Mouse (Mus musculus) MEL (cell line): ENCODE results near the gene Tbx15. TPM values are rescaled to one million over a fixed set of nuclear protein-coding genes. Genes with fewer than 3 reads are reported as not detected.

ENCODE experiments used
- DNase-seq: peaks from one replicate; pipeline ENCODE4 v3.0.0; 2011; ENCODE audit warnings: low read depth, low spot score
- H3K27ac ChIP-seq: 2 replicates; pipeline ENCODE4 v1.5.1; 2012; ENCODE audit warnings: low read depth, mild to moderate bottlenecking, control low read depth, low read length, moderate library complexity; ENCODE audit not compliant: control insufficient read depth
- H3K27me3 ChIP-seq, 2 experiments: fragments of 150-350 bp in 1 of 2; sonication (generic) in 1 of 2; 2 replicates each; pipeline ENCODE4 v1.6.1; 2012; ENCODE audit warnings: low read length in 2 of 2, mild to moderate bottlenecking in 2 of 2, improper control_type of control experiment in 1 of 2, moderate library complexity in 1 of 2; ENCODE audit not compliant: insufficient read depth in 2 of 2, control insufficient read depth in 1 of 2
- H3K36me3 ChIP-seq, 2 experiments: 2 replicates each; pipeline ENCODE4 v1.6.1; 2012 to 2014; ENCODE audit warnings: low read length in 2 of 2, improper control_type of control experiment in 1 of 2, inconsistent platforms in 1 of 2, mild to moderate bottlenecking in 1 of 2; ENCODE audit not compliant: insufficient read depth in 2 of 2, control insufficient read depth in 1 of 2
- H3K4me1 ChIP-seq, 2 experiments: fragments of 150-350 bp in 1 of 2; sonication (generic) in 1 of 2; 2 replicates each; pipeline ENCODE4 v1.6.1; 2012; ENCODE audit warnings: low read length in 2 of 2, improper control_type of control experiment in 1 of 2, mild to moderate bottlenecking in 1 of 2; ENCODE audit not compliant: insufficient read depth in 2 of 2, control insufficient read depth in 1 of 2
- H3K4me3 ChIP-seq, 2 experiments: fragments of 150-350 bp in 1 of 2; sonication (generic) in 1 of 2; 2 replicates each; pipeline ENCODE4 v1.5.1; 2012; ENCODE audit warnings: low read depth in 2 of 2, low read length in 2 of 2, mild to moderate bottlenecking in 2 of 2, moderate library complexity in 2 of 2, control low read depth in 1 of 2, improper control_type of control experiment in 1 of 2; ENCODE audit not compliant: control insufficient read depth in 1 of 2, insufficient read depth in 1 of 2
- H3K79me2 ChIP-seq: 2 replicates; pipeline ENCODE4 v1.6.1; 2012; ENCODE audit warnings: mild to moderate bottlenecking, low read length, moderate library complexity; ENCODE audit not compliant: control insufficient read depth, poor library complexity, insufficient read depth
- H3K9ac ChIP-seq: 2 replicates; pipeline ENCODE4 v1.6.1; 2012; ENCODE audit warnings: low read depth, mild to moderate bottlenecking, control low read depth, low read length, moderate library complexity; ENCODE audit not compliant: control insufficient read depth, poor library complexity, severe bottlenecking
- H3K9me3 ChIP-seq: fragments of 150-350 bp; sonication (generic); replicated peaks from 2 replicates; pipeline ENCODE4 v1.6.1; 2012; ENCODE audit warnings: mild to moderate bottlenecking, low read length, improper control_type of control experiment, moderate library complexity; ENCODE audit not compliant: insufficient read depth
- CHD1 ChIP-seq: IDR thresholded peaks from 2 replicates; pipeline ENCODE4 v1.6.1; 2012; ENCODE audit warnings: low read depth, mild to moderate bottlenecking, inconsistent platforms, low read length, improper control_type of control experiment
- CHD2 ChIP-seq: IDR thresholded peaks from 2 replicates; pipeline ENCODE4 v1.6.1; 2011; ENCODE audit warnings: low read length, improper control_type of control experiment
- CTCF ChIP-seq, 3 experiments: IDR thresholded peaks in 2 of 3; conservative IDR thresholded peaks in 1 of 3; 2 replicates each; pipeline ENCODE4 v1.5.1; 2011 to 2012; ENCODE audit warnings: low read length in 3 of 3, low read depth in 2 of 3, mild to moderate bottlenecking in 2 of 3, improper control_type of control experiment in 1 of 3, inconsistent platforms in 1 of 3, mixed read lengths in 1 of 3, moderate library complexity in 1 of 3; ENCODE audit not compliant: control insufficient read depth in 1 of 3, insufficient read depth in 1 of 3, poor library complexity in 1 of 3, severe bottlenecking in 1 of 3
- E2F4 ChIP-seq: IDR thresholded peaks from 2 replicates; pipeline ENCODE4 v1.6.1; 2011; ENCODE audit warnings: low read depth, low read length, improper control_type of control experiment, borderline replicate concordance
- ELF1 ChIP-seq: IDR thresholded peaks from 2 replicates; pipeline ENCODE4 v1.6.1; 2014; ENCODE audit warnings: low read depth, mild to moderate bottlenecking, inconsistent platforms, low read length, improper control_type of control experiment, moderate library complexity
- ETS1 ChIP-seq: IDR thresholded peaks from 2 replicates; pipeline ENCODE4 v1.6.1; 2012; ENCODE audit warnings: low read depth, mild to moderate bottlenecking, inconsistent platforms, low read length, improper control_type of control experiment, moderate library complexity
- GATA1 ChIP-seq: IDR thresholded peaks from 2 replicates; pipeline ENCODE4 v1.6.1; 2011; ENCODE audit warnings: low read depth, low read length, improper control_type of control experiment
- HCFC1 ChIP-seq: IDR thresholded peaks from 2 replicates; pipeline ENCODE4 v1.6.1; 2012; ENCODE audit warnings: low read depth, mild to moderate bottlenecking, inconsistent platforms, low read length, improper control_type of control experiment, moderate library complexity
- MAX ChIP-seq: IDR thresholded peaks from 2 replicates; pipeline ENCODE4 v1.6.1; 2011; ENCODE audit warnings: low read length, improper control_type of control experiment
- MAZ ChIP-seq: IDR thresholded peaks from 2 replicates; pipeline ENCODE4 v1.6.1; 2012; ENCODE audit warnings: low read depth, mild to moderate bottlenecking, inconsistent platforms, low read length, improper control_type of control experiment
- MEF2A ChIP-seq: IDR thresholded peaks from 2 replicates; pipeline ENCODE4 v1.6.1; 2014; ENCODE audit warnings: low read depth, mild to moderate bottlenecking, inconsistent platforms, low read length, improper control_type of control experiment; ENCODE audit not compliant: poor library complexity, insufficient replicate concordance, severe bottlenecking; ENCODE audit errors: extremely low read depth
- MXI1 ChIP-seq: IDR thresholded peaks from 2 replicates; pipeline ENCODE4 v1.6.1; 2011; ENCODE audit warnings: mild to moderate bottlenecking, low read depth, low read length, improper control_type of control experiment
- MYB ChIP-seq: IDR thresholded peaks from 2 replicates; pipeline ENCODE4 v1.6.1; 2011; ENCODE audit warnings: mild to moderate bottlenecking, low read depth, low read length, improper control_type of control experiment
- NRF1 ChIP-seq: IDR thresholded peaks from 2 replicates; pipeline ENCODE4 v1.6.1; 2014; ENCODE audit warnings: low read depth, mild to moderate bottlenecking, inconsistent platforms, low read length, improper control_type of control experiment, moderate library complexity; ENCODE audit not compliant: poor library complexity, insufficient read depth, severe bottlenecking
- POLR2A ChIP-seq, 2 experiments: IDR thresholded peaks; 2 replicates each; pipeline ENCODE4 v1.6.1; 2011 to 2012; ENCODE audit warnings: low read length in 2 of 2, mild to moderate bottlenecking in 2 of 2, control low read depth in 1 of 2, improper control_type of control experiment in 1 of 2, low read depth in 1 of 2, moderate library complexity in 1 of 2; ENCODE audit not compliant: control insufficient read depth in 1 of 2, insufficient read depth in 1 of 2, poor library complexity in 1 of 2
- POLR2AphosphoS5 ChIP-seq: IDR thresholded peaks from 2 replicates; pipeline ENCODE4 v1.6.1; 2012; ENCODE audit warnings: low read depth, borderline replicate concordance, mild to moderate bottlenecking, inconsistent platforms, low read length, moderate library complexity, mixed read lengths
- RAD21 ChIP-seq: IDR thresholded peaks from 2 replicates; pipeline ENCODE4 v1.6.1; 2011; ENCODE audit warnings: mild to moderate bottlenecking, low read depth, low read length, improper control_type of control experiment
- RCOR1 ChIP-seq: IDR thresholded peaks from 2 replicates; pipeline ENCODE4 v1.6.1; 2012; ENCODE audit warnings: low read depth, mild to moderate bottlenecking, inconsistent platforms, low read length, improper control_type of control experiment
- SIN3A ChIP-seq: IDR thresholded peaks from 2 replicates; pipeline ENCODE4 v1.6.1; 2012; ENCODE audit warnings: low read length, improper control_type of control experiment, inconsistent platforms
- SMC3 ChIP-seq: IDR thresholded peaks from 2 replicates; pipeline ENCODE4 v1.6.1; 2011; ENCODE audit warnings: low read depth, low read length, improper control_type of control experiment
- TAL1 ChIP-seq: IDR thresholded peaks from 2 replicates; pipeline ENCODE4 v1.6.1; 2012; ENCODE audit warnings: mild to moderate bottlenecking, inconsistent platforms, low read length, moderate library complexity, mixed read lengths
- TCF12 ChIP-seq: IDR thresholded peaks from 2 replicates; pipeline ENCODE4 v1.6.1; 2014; ENCODE audit warnings: low read depth, mild to moderate bottlenecking, inconsistent platforms, low read length, improper control_type of control experiment, moderate library complexity
- USF2 ChIP-seq, 2 experiments: IDR thresholded peaks; 2 replicates each; pipeline ENCODE4 v1.6.1; 2011 to 2012; ENCODE audit warnings: improper control_type of control experiment in 2 of 2, low read length in 2 of 2, borderline replicate concordance in 1 of 2, inconsistent platforms in 1 of 2, low read depth in 1 of 2, mild to moderate bottlenecking in 1 of 2; ENCODE audit not compliant: insufficient read depth in 1 of 2
- ZC3H11A ChIP-seq: IDR thresholded peaks from 2 replicates; pipeline ENCODE4 v1.6.1; 2012; ENCODE audit warnings: low read depth, mild to moderate bottlenecking, inconsistent platforms, low read length, improper control_type of control experiment
- ZMIZ1 ChIP-seq: IDR thresholded peaks from 2 replicates; pipeline ENCODE4 v1.6.1; 2012; ENCODE audit warnings: low read depth, mild to moderate bottlenecking, inconsistent platforms, low read length, improper control_type of control experiment, moderate library complexity
- polyA plus RNA-seq, 2 experiments: library from polyadenylated mRNA; stranded (reverse) in 1 of 2; unstranded in 1 of 2; fragments of >175 nt in 1 of 2; fragments of >200 nt in 1 of 2; gene quantifications; 2 replicates each; pipeline versions ENCODE4 v1.2.1 to v1.2.4; 2012; ENCODE audit warnings: low replicate concordance in 2 of 2, low read depth in 1 of 2; ENCODE audit not compliant: insufficient read length in 2 of 2, insufficient read depth in 1 of 2, missing spikeins in 1 of 2
- total RNA-seq: library from RNA; depleted of rRNA; stranded (reverse); fragments of 300-350 nt; gene quantifications from 2 replicates; pipeline ENCODE4 v1.2.3, GENCODE M21; 2012

Tbx15 gene
- total and polyA plus RNA-seq, 3 experiments, result 8.9 to 13.0 TPM; not detected in 1

DNA sequence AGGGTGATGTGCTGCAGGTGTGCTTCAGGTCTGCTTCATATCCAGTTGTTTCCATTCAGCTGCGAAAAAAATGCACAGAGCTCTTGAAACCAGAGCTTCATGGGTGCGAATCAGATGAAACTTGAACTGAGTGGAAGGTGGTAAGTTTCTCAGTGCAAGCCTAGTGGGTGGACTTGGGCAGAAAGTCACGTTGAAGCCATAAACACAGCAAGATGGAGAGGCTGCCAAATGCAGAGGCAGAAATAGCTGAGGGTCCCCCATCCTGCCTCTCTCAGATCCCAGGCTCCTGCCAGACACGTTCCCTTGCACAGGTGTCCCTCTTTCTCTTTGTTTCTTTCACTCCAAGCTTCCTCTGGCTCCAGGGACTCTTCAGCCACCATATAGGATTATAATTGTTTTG, 41.3 kb downstream of the Tbx15 start:
- Histone ChIP-seq H3K79me2 (no peaks in the 10 kb centered on the region), H3K27ac (no peak overlapping the region), H3K27me3 (no peaks in the 10 kb centered on the region), H3K4me1 (peaks cover 9 to 14% of the 10 kb centered on the region in 2 experiments)
- no peak for TF ChIP-seq ZMIZ1
- no peak for TF ChIP-seq E2F4
- TF ChIP-seq RCOR1, result no peak
- TF ChIP-seq CTCF (IDR thresholded peaks at IDR 0.05 in 2 of 3, conservative IDR thresholded peaks at IDR 0.05 in 1 of 3; ENCODE audit: control insufficient read depth in 1 of 3, insufficient read depth in 1 of 3, low read depth in 2 of 3, low read length in 3 of 3, poor library complexity in 1 of 3, severe bottlenecking in 1 of 3), result no peak
- no peak for TF ChIP-seq HCFC1
- no peak for TF ChIP-seq MAZ
- no peak for TF ChIP-seq POLR2AphosphoS5
- TF ChIP-seq, all 39 proteins: peak for 0
- Histone ChIP-seq H3K36me3 (peaks cover 0 to 12% of the 10 kb centered on the region in 2 experiments; a peak in 2 of 4 replicates), H3K9me3 (no peaks in the 10 kb centered on the region), H3K9ac (no peak overlapping the region), H3K4me3 (no peak overlapping the region)
- no peak for DNase-seq

DNA sequence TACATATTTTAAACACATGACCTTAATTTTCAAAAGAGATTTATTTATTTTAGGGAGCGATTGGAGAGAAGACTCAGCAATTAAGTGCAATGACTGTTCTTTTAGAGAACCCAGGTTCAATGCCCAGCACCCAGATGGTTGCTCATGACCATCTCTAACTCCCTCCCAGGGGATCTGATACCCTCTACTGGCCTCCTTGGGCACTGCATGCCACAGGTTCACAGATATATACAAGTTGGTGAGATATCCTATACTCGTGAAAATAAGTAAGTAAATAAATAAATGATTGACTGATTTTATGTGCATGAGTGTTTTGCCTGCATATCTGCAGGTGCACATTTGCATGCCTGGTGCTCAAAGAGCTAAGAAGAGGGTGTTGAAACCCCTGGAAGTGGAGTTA, 48.1 kb downstream of the Tbx15 start:
- Histone ChIP-seq H3K79me2 (no peaks in the 10 kb centered on the region), H3K9ac (no peak overlapping the region), H3K4me1 (peaks cover 5 to 13% of the 10 kb centered on the region in 2 experiments; a peak in 3 of 4 replicates), H3K9me3 (no peaks in the 10 kb centered on the region), H3K27me3 (no peaks in the 10 kb centered on the region), H3K4me3 (no peak overlapping the region), H3K36me3 (peaks cover 0 to 14% of the 10 kb centered on the region in 2 experiments; a peak in 3 of 4 replicates), H3K27ac (no peak overlapping the region)
- TF ChIP-seq RAD21 (peak; percentile 59), CTCF (IDR thresholded peaks at IDR 0.05 in 2 of 3, conservative IDR thresholded peaks at IDR 0.05 in 1 of 3; ENCODE audit: control insufficient read depth in 1 of 3, insufficient read depth in 1 of 3, low read depth in 2 of 3, low read length in 3 of 3, poor library complexity in 1 of 3, severe bottlenecking in 1 of 3) (peak; percentile 60 to 77 (median 68)), USF2 (IDR thresholded peaks at IDR 0.05; ENCODE audit: borderline replicate concordance in 1 of 2, insufficient read depth in 1 of 2, low read depth in 1 of 2, low read length in 2 of 2) (no peak), SMC3 (peak; percentile 69)
- DNase-seq, result peak; percentile 65

DNA sequence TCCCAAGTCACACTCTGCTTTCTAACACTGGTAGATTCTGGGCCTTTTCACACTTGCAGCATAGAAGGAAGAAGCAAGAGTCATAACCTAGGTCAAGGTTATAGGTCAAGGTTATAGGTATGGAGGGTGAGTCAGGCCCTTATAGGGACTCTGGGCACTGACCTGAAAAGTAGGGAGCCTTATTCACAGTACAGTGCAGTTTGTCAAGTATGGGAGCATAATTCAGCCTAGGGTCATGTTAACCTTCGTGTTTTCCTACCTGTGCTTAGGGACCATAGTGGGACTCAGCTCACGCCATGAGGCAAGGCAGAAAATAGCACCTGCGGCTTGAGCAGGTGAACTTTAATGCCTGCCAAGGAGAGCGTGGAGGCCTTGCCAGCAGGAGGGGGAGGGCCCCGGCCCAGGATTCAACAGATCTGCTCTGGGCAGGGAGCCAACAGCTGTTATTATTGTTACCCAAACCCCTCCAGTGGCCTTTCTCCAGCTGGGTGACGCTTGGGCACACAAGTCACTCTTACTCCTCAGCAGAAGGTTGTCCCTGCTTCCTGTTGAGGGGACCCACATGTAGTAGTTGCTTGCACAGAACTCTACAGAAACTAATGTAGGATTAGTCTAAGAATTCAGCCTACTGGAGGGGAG, 50.0 kb downstream of the Tbx15 start:
- Histone ChIP-seq H3K27me3 (no peaks in the 10 kb centered on the region), H3K4me3 (no peak overlapping the region), H3K36me3 (peaks cover 0 to 14% of the 10 kb centered on the region in 2 experiments; a peak in 3 of 4 replicates), H3K4me1 (peaks cover 5 to 13% of the 10 kb centered on the region in 2 experiments; a peak in 3 of 4 replicates), H3K79me2 (no peaks in the 10 kb centered on the region), H3K9ac (no peak overlapping the region), H3K27ac (no peak overlapping the region), H3K9me3 (no peaks in the 10 kb centered on the region)
- peak; percentile 69 for DNase-seq
- TF ChIP-seq POLR2A (IDR thresholded peaks at IDR 0.05; ENCODE audit: control insufficient read depth in 1 of 2, insufficient read depth in 1 of 2, low read depth in 1 of 2, low read length in 2 of 2, poor library complexity in 1 of 2) (no peak), MAX (no peak), SIN3A (0 out of 2 replicates have a peak, but pooled peaks have one; percentile 29), GATA1 (no peak), MYB (no peak), MEF2A (no peak), ZC3H11A (no peak), ELF1 (no peak), CHD1 (no peak), TAL1 (no peak), CHD2 (no peak), MXI1 (no peak), TCF12 (0 out of 2 replicates have a peak, but pooled peaks have one; percentile 9), NRF1 (no peak), ETS1 (peak; percentile 84)
